Mouse (Mus musculus): Measurements from ENCODE around the gene Fam160a2.
"Not testable (repeated sequence)": the region's sequence is repeated elsewhere in the genome, so short reads cannot be mapped to it uniquely, and the experiment has no call there.

The Fam160a2 gene

DNA sequence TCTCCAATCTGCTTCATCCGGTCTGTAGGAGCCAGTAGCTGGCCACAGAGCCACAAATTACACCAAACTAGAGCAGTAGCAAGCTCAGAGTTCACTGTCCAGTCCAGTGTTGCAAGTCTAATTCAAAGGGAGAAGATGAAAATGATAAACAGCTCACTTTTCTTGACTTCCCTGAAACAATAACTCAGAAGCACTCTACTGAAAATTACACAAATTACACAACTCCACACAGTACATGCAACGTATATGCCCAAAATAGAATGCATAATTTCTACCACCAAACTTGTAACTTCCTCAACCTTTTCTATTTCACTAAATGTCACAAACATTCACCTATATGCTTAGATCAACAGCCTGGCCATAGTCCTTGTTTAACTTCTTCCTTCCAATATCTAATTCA, 9.6 kb downstream of the Fam160a2 start:
- DNase-seq: no peak

DNA sequence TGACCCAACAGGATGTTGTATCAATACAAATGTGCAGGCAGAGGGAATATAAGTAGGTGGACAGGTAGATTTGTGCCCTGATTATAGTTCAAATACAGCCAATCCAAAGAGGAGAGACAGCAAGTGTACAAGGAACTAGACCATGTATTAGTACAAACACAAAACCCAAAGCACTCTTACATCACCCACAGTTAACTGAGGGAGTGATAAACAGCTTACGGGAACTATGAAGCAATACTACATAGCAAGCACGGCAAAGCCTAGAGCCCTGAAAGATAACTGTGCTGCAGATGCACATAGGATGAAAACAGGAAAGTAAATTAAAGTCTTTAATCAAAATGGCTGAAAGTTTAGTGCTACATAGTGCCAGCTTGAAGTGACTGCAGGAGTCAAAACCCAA, 12.2 kb downstream of the Fam160a2 start:
- DNase-seq: no peak

DNA sequence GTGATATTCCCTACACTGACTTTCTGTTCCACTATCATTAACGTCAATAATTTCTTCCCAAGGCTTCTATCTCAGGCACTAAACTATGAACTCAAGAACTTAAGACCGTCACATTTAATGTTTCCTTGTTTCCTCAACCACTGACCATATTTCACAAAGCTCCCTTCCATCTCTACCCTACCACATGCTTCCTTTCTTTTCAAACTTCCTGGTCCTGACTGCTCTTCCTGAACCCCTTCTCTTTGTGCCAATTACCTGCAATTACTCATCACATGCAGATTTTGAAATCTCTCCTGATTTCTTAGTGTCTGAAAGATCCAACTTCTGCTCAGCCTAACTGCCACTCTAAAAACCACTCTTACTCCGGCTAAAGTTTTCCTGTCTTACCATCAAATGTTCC, 19.5 kb downstream of the Fam160a2 start:
- no peak for DNase-seq

DNA sequence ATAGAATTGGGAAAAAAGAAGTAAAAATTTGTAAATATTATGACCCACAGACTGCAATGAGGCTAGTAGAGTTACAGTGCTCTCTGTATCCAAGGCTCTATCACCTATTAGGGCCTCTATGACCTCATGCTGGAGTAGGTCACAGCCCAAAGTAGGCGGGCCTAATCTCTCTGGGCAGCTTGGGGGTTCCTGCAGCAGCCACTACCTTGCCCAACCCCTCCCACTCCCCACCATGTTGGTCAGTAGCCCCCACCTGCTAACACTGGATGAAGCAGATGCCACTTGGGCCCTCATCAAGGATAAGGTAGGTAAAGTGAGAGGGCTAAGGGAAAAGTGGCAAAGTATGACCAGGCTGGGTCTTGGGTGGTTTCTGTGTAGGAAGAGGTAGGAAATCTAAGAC, 25.0 kb downstream of the Fam160a2 start, which contains the start of gene Gm5901:
Gene Gm5901, plus strand, starts transcription at position 173 of the 400 bp plus-strand sequence.
- DNase-seq: no peak

DNA sequence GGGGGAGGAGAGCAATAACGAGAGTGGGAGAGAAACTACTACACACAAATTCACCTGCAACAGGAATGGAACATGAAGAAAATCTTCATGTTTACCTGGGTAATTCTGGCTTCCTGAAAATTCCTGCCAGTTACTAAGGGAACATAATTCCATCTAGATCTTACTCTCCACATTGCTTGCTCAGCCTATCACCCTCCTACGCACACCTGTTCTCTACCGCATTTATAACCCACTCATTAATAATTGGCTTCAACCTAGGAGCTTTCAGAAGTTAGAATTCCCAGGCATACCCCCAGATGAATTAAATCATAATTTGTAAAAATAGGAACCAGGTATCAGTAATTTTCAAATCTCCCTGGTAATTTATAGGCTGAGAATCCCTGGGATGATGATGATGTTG, 25.9 kb downstream of the Fam160a2 start:
- DNase-seq: no peak

DNA sequence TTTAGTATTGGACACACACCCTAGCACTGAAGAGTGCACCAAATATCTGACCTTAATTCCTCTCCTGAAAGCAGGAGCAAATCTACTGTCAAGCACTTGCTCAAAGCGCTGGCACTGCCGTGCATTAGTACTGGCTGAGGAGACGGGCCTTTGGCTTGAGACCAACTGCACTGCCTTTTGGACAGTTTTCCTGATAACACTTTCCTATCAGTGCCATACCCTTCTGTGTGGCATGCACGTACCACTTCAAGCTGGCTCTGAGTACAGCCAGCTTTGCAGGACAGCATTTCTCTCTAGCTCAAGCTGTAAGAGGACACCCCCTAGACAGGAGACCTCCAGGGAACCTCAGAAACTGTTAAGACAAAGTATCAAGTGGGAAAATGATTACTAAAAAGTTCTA, 26.3 kb downstream of the Fam160a2 start:
- no peak for DNase-seq

DNA sequence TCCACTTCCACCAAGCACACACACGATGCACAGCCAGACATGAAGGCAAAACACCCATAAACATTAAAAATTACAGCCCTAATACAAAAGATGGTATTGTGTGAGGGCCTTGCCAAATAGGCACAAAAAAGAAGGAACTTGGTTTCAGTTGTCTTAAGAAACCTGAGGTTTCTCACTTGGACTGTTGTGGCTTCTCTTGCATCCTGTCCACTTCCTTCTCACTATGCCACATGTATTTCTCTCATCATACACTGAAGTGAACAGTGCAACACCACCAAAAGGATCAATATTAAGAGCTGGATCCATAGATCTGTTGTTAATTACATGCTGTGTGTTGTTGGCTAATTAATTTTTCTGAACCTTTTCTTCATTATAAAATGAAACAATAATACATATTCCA, 26.9 kb downstream of the Fam160a2 start:
- no peak for DNase-seq

DNA sequence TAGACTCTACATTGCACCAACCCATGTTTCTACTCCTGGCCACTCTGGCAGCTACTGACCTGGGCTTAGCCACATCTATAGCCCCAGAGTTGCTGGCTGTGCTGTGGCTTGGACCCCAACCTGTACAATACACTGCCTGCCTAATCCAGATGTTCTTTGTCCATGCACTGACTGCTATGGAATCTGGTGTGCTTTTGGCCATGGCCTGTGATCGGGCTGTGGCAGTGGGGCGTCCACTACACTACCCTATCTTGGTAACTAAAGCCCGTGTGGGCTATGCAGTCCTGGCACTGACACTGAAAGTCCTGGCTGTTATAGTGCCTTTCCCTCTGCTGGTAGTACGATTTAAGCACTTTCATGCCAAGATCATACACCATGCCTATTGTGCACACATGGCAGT, 31.3 kb downstream of the Fam160a2 start:
- no peak for DNase-seq

DNA sequence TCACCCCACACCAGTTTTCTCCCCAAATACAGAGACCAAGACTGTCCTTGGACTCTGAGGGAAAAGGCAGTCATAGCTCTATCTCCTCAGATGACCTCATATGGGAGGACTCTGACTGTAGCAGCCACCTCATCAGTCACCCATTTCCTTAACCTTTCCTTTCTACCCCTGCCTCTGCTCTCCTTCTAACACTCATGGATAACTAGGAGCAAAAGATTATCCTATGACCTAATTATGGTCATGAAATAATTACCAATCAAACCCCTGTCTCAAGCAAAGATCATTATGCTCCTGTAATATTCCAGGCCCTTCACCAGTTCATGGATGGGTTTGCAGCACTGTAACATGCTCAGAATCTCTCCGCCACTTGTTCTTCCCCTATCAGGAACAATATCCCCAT, 31.9 kb downstream of the Fam160a2 start, which contains the start of gene Olfr692:
Gene Olfr692, plus strand, starts transcription at position 301 of the 400 bp plus-strand sequence.
- no peak for DNase-seq

DNA sequence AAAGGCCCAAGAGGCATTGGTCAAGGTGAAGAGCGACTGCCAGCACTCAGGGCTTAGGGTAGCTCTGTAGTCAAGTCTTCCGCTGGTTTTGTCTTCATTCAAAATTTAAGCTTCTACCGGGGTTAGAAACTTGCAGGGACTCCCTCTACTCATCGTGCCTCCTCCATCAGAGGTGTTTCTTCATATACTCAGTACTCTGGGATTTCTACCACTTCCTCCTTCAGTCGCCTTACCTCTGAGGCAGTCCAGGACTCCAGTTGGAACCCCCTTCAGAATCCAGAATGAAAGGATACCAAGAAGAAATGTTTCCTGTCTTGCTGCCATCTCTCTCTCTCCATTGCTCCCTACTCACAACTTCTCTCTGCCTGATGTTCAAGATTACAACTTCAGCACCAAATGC, 32.6 kb downstream of the Fam160a2 start:
- DNase-seq: no peak

DNA sequence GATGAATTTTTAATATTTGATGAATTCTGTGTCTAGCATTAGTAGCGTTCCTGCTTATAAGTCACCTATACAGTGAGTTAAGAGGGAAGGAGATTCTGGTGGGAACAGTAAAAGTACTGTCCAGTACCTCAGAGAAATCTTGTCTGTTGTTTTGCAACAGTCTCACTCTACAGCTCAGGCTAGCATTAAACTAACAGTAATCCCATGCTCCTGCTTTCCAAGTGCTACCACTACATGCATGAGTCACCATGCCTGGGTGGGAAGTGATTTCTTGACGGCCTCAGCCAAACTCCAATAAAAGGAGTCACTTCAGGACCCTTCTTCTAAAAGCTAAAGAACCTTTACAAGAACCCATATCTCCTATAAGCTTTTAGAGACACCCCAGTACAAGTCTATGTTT, 38.1 kb downstream of the Fam160a2 start:
- no peak for DNase-seq

DNA sequence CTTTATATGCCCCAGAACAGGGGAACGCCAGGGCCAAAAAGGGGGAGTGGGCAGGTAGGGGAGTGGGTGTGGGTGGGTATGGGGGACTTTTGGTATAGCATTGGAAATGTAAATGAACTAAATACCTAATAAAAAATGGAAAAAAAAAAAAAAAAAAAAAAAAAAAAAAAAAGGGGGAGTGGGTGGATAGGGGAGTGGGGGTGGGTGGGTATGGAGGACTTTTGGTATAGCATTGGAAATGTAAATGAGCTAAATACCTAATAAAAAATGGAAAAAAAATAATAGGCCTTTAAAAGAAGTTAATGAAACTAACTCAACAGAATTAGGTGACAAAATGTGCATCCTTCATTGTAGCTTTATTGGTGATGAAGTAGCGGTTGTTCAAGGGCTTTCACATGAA, 43.4 kb downstream of the Fam160a2 start:
- not testable (repeated sequence) for DNase-seq

DNA sequence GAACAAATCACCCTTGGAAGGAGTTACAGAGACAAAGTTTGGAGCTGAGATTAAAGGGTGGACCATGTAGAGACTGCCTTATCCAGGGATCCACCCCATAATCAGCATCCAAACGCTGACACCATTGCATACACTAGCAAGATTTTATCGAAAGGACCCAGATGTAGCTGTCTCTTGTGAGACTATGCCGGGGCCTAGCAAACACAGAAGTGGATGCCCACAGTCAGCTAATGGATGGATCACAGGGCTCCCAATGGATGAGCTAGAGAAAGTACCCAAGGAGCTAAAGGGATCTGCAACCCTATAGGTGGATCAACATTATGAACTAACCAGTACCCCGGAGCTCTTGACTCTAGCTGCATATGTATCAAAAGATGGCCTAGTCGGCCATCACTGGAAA, 43.8 kb downstream of the Fam160a2 start:
- DNase-seq: not testable (repeated sequence)

DNA sequence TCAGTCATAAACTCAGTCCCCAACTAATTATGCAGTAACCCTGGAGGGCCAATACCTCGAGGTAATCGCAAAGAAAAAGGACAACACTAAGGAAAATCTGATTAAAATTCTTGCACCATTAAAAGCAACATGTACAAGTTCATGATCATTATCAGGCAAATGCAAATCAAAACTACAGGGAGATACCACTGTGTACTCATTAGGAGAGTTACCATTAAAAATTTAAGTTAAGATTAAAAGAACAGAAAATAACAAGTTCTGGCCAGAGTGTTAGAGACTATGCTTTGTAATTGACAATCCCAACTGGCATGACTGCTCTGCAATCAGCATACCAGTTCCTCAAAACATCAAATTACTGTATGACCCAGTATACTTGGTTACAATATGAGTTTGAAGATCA, 57.1 kb downstream of the Fam160a2 start:
- no peak for DNase-seq

DNA sequence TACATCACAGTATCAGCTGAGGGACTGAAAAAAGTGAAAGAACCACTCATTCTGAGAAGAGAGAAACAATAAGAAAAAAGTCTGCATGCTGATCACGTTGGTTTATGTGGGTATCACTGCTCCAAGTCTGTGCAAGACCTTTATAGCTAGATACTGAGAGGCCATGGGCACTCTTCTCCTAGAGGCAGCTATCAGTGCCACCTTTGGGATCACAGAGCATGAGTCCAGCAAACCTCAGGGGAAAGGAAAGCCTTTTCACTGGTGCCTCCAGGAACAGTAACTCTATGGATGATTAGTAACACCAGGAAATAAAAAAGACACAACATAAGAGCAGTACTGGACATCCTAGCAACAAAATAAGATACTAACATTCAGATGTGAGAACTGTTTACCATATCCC, 57.7 kb downstream of the Fam160a2 start, which contains the start of gene Olfr691:
Gene Olfr691, minus strand, starts transcription at position 101 of the 400 bp plus-strand sequence.
- DNase-seq: no peak

DNA sequence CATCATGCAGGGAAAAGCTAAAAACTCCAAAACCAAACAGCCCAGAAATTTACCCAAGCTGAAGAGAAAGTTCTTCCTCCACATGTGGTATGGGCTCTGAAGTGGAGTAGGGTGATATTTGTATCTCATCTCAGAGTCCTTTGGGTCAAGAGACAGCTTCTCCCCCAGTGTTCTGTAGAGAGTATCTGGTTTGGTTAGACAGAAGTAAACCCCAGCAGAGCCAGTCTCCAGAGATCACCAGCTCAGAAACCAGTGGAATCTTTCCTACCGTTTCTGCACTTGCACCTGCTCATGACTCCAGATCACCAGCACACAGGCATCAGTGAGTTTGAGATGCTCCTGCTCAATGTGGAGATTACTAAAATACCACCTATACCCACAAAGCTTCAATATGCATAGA, 65.8 kb downstream of the Fam160a2 start, which contains the start of gene Olfr690:
Gene Olfr690, minus strand, starts transcription at position 101 of the 400 bp plus-strand sequence.
- no peak for DNase-seq

DNA sequence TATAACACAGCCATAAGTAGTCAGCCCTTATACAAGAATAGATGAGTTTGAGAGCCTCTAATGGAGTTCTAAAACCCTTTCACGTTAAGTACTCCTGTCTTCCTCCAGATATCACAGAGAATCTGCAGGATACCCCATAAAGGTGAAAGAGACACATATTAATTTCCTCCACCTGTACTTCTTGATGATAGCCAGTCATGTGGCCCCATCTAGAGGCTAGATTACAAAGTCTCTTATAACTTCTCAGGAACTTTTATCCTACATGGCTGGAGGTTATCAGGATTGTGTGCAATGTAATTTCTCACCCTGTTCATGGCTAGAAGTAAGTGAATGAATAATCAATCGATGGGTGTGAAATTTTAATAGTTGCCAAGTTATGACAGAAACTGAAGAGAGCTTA, 74.6 kb downstream of the Fam160a2 start:
- no peak for DNase-seq
